Mouse (Mus musculus): ENCODE measurements at regions not wholly inside any gene's neighbourhood (a gene's known extent, or its start where the extent isn't known, plus 50 kb on each side); places are given as distances from the start of the nearest gene placed in this dataset.

DNA sequence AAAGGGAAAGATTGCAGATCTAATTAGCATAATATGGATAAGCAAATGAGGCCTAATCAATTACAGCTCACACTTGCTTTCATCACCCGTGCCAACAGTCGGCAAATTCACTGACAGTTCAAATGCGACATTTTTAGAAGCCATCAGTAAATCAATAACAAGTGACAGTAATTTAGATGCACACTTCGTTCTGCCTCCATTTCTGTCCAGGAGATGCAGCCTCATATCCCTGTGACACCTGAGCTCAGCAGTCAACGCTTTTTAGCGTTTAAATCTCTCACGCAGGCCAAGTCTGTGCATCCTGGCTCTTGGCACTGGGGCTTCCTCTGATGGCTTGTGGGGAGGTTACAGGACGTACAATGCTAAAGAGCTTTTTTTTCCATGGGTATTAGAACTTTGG, 218.0 kb downstream of the Nuf2 start:
- no peak for DNase-seq

- no peak for DNase-seq
Measured at GRCm38 (mm10) chr1:169283440-169283839, 247.8 kb downstream of the Nuf2 start.

- no peak for DNase-seq
Measured at GRCm38 (mm10) chr1:169270750-169271149, 260.5 kb downstream of the Nuf2 start.

- no peak for DNase-seq
Measured at GRCm38 (mm10) chr1:169263984-169264660, 267.1 kb downstream of the Nuf2 start.

DNA sequence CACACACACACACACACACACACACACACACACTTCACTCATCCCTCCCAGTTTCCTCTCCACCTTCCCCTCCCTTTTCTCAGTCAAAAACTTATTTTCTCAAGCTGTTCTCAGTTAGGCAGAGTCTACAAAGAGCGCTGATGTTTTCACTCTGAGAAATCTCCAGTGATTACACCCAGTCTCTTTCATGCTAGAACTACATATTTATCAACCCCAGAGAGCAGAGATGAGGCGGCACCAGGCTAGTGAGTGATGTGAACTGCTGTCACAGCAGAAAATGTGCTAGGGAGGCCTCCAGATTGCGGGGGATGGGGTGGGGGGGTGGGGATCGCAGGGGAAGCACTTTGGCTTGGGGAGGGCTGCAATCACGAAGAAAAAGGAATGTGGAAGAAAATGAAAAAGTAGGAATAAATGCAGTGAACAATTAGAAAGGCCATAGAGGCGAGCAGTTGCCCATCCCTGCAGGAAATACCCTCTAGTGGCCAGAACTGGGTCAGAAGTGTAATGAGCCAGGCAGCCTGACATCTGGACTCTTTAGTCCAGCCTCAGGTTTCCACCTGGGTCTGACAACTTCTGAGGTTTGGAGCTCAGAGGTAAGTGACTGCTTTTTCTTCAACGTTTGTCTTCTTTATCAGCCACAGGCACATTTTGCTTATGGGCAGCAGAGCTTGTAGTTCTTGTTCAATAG, 276.9 kb downstream of the Nuf2 start:
- DNase-seq, result no peak

- no peak for DNase-seq
Measured at GRCm38 (mm10) chr1:169252189-169252588, 279.1 kb downstream of the Nuf2 start.

GRCm38 (mm10) chr1:169249021-169249420, 282.2 kb downstream of the Nuf2 start:
- no peak for DNase-seq

- no peak for DNase-seq
Measured at GRCm38 (mm10) chr1:169240377-169240776, 290.9 kb downstream of the Nuf2 start.

DNA sequence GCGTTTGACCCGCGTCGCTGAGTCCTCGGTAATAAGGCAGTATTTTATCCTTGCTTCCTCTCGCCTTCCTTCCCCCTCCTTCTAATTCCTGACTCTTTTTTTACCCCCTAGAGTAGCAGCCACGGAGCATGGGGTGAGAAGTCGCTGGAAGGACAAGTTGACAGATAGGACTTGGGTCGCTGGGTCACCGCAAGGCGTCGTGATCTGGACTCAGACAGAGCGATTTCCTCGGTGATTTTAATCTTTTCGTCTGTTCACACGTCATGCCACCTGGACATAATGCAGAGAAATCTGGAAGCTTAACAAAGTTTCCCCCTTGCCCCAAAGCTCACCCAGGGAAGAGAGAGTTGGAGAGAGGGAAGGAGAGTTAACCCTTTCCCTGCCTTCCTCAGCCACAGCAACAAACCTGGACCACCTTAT, 292.6 kb downstream of the Nuf2 start:
- DNase-seq, result no peak

DNA sequence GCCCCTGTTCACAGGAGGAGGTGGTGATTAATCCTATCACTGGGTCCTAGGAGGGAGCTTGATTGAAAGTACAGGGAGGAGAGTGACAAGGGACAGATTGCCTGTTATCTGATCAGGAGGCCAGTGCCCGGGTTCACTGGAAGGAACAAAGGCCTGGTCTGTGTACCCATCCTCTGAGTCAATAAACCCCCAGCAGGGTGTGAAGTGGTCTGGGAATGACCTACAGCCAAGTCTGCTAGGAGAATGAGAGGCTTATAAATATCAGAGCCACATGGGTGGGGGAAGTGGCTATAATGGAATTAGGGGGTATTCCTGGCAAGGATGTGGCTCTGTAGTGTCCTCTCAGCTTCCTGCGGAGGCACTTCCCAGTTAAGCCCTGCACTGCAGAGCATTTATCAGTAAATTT, 296.0 kb downstream of the Nuf2 start:
- DNase-seq, result no peak

DNA sequence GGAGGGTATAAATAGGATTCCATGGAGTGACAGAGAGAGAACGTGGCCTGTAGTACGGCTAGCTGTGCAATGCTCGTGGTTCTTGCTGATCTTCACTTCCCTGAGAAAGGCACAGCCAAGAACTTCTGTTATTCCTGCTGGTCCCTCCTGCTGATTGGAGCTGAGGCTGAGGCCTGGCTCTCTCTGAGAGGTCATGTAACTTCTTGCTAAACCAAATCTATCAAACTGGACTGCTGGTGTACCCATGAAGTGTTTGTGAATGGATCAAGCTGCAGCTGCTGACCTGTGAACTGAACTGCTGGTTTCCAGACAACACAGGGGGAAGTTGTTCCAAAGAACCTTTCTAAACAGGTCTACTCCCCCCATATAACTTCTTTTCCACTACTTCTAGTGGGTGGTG, 297.9 kb downstream of the Nuf2 start:
- no peak for DNase-seq

GRCm38 (mm10) chr1:169230097-169230496, 301.2 kb downstream of the Nuf2 start:
- no peak for DNase-seq

DNA sequence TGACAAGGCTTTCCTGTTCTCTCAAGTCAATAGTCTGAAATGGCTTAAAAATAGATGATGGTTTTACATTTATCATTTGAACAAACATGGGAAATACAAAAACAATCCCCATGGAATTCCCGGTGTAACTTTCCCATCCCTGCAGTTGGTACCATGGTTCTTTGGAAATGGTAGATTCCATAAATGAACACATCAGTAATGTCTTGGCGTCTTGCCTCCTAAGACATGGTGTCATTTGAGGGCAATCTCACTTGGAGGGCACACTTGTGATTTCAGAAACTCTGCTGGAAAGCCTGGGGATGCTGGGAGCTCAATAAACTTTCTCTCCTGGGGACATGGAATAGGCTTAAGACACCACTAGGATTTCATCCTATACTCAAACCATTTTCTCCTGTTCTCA, 306.8 kb downstream of the Nuf2 start:
- no peak for DNase-seq

DNA sequence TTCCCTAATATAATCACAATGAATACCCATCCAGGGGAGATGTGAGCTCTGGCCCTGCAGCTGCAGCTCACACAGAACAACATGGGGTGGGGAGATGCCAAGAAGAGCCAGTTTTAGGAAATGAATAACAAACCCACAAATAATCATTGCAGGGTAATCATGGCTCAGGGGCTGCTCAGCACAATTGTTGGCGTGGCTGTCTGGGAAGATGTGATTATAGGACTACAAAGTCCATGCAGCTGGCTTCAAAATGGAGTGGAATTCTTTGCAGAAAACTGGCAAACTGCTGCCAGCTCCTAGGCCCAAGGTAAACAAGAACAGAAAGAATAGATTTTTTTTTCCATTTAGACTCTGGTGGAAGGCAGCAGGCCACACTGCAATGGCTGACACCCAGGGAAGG, 343.6 kb downstream of the Nuf2 start:
- DNase-seq, result no peak

DNA sequence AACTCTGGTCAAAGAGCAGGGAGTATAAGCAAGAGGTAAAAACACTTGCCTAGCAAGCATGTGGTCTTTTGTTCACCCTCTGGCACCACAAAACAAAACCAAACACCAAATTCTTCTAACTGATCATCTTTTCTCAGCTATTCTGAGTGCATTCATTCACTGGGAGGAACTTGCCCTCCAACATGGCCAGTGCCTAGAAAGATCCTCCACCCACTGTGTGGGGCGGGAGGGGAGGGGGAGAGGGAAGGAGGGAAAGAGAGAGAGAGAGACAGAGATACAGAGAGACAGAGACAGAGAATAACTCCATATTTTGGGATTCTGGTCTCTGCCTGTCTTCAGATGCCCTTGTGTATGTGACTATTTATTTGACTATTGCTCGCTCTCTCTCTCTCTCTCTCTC, 360.9 kb downstream of the Nuf2 start:
- DNase-seq, result no peak

- DNase-seq, result no peak
Measured at GRCm38 (mm10) chr1:169168033-169168432, 363.2 kb downstream of the Nuf2 start.

GRCm38 (mm10) chr1:169166041-169166850, 365.0 kb downstream of the Nuf2 start:
- DNase-seq, result no peak

- no peak for DNase-seq
Measured at GRCm38 (mm10) chr1:169160858-169161257, 370.4 kb downstream of the Nuf2 start.

GRCm38 (mm10) chr1:169160220-169160619, 371.0 kb downstream of the Nuf2 start:
- no peak for DNase-seq

GRCm38 (mm10) chr1:169159786-169160185, 371.5 kb downstream of the Nuf2 start:
- no peak for DNase-seq

- DNase-seq, result no peak
Measured at GRCm38 (mm10) chr1:169157496-169157895, 373.8 kb downstream of the Nuf2 start.

GRCm38 (mm10) chr1:169156875-169157274, 374.4 kb downstream of the Nuf2 start:
- DNase-seq, result no peak

DNA sequence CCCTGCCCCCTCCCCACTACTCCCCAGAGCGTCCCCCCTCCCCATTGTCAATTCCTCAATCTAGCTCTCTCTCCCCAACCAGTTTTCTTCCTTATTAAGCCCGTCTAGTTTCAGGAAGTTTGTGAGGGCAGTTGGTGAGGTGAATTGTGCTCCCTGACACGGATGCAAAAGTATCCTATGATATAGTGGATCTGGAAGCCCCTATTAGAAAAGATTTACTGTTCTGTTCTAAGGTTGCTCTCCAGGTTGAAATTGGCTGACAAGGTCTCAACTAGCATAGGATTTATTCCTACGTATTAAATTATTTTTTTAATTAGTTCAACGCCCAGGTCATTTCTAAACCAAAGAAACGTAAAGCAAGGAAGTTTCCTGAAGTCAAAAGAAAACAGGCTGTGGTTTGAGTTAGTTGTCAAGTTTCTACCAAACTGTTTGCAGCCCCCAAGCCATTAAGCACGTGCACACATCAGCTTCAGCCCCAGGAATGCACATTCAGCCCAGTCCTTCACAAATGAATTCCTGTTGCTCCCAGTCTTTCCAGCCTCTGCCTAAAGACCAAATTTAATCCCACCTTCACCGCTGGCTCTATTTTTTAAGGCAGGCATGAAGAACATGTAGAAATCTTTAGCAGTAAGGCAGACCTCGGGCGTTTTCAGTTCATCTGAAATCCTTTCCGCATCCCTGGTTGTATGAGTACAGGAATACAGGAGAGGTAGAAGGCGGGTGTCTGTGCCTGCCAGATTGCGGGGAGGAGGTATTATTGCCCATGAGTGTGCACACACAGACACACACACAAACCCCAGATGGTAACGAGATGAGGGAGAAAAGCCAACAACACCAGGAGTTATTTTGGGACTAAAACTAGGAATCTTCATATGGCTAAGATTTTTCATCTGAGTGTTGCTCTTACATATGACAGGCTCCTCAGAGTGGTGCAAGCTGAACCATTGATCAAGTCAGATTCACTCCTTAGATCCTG, 375.5 kb downstream of the Nuf2 start:
- DNase-seq, result no peak
